Mouse (Mus musculus): ENCODE results near the gene 4930579F01Rik.

4930579F01Rik gene

GRCm38 (mm10) chr3:138193683-138194302 is at the start of gene 4930579F01Rik:
TSS of gene 4930579F01Rik (minus strand) at chr3:138193825.
- no peak for DNase-seq (ENCODE audit: low read depth, low spot score)

- no peak for DNase-seq (ENCODE audit: low read depth, low spot score)
These were observed 49.3 kb upstream of the 4930579F01Rik start for GRCm38 (mm10) chr3:138242933-138243332.

GRCm38 (mm10) chr3:138242021-138242726 is 48.5 kb upstream of the 4930579F01Rik start:
- no peak for DNase-seq (ENCODE audit: low read depth, low spot score)

- DNase-seq (ENCODE audit: low read depth, low spot score): no peak
These were observed 47.7 kb upstream of the 4930579F01Rik start for GRCm38 (mm10) chr3:138241371-138241770.

- DNase-seq (ENCODE audit: low read depth, low spot score): no peak
These were observed 47.3 kb upstream of the 4930579F01Rik start for GRCm38 (mm10) chr3:138240942-138241341.

GRCm38 (mm10) chr3:138240411-138240810 is 46.8 kb upstream of the 4930579F01Rik start:
- no peak for DNase-seq (ENCODE audit: low read depth, low spot score)

GRCm38 (mm10) chr3:138239461-138239860 is 45.8 kb upstream of the 4930579F01Rik start:
- DNase-seq (ENCODE audit: low read depth, low spot score): no peak

- DNase-seq (ENCODE audit: low read depth, low spot score): no peak
These were observed 44.4 kb upstream of the 4930579F01Rik start for GRCm38 (mm10) chr3:138238046-138238445.

- DNase-seq (ENCODE audit: low read depth, low spot score): no peak
These were observed 43.0 kb upstream of the 4930579F01Rik start for GRCm38 (mm10) chr3:138236546-138237163.

GRCm38 (mm10) chr3:138231531-138231930 is 37.9 kb upstream of the 4930579F01Rik start:
- DNase-seq (ENCODE audit: low read depth, low spot score): no peak

- no peak for DNase-seq (ENCODE audit: low read depth, low spot score)
These were observed 36.6 kb upstream of the 4930579F01Rik start for GRCm38 (mm10) chr3:138230266-138230665.

GRCm38 (mm10) chr3:138229448-138229847 is 35.8 kb upstream of the 4930579F01Rik start:
- DNase-seq (ENCODE audit: low read depth, low spot score): no peak

GRCm38 (mm10) chr3:138227782-138228181 is 34.2 kb upstream of the 4930579F01Rik start:
- DNase-seq (ENCODE audit: low read depth, low spot score): no peak

GRCm38 (mm10) chr3:138227082-138227481 is 33.5 kb upstream of the 4930579F01Rik start:
- no peak for DNase-seq (ENCODE audit: low read depth, low spot score)

GRCm38 (mm10) chr3:138226476-138226875 is 32.9 kb upstream of the 4930579F01Rik start:
- DNase-seq (ENCODE audit: low read depth, low spot score): no peak

- no peak for DNase-seq (ENCODE audit: low read depth, low spot score)
These were observed 32.2 kb upstream of the 4930579F01Rik start for GRCm38 (mm10) chr3:138225853-138226252.

GRCm38 (mm10) chr3:138225331-138225730 is 31.7 kb upstream of the 4930579F01Rik start:
- DNase-seq (ENCODE audit: low read depth, low spot score): no peak

- no peak for DNase-seq (ENCODE audit: low read depth, low spot score)
These were observed 30.8 kb upstream of the 4930579F01Rik start for GRCm38 (mm10) chr3:138224363-138224954.

- DNase-seq (ENCODE audit: low read depth, low spot score): peak; percentile 57
These were observed 29.3 kb upstream of the 4930579F01Rik start for GRCm38 (mm10) chr3:138222952-138223351.

GRCm38 (mm10) chr3:138222511-138222910 is 28.9 kb upstream of the 4930579F01Rik start:
- no peak for DNase-seq (ENCODE audit: low read depth, low spot score)

GRCm38 (mm10) chr3:138221116-138221515 is 27.5 kb upstream of the 4930579F01Rik start:
- no peak for DNase-seq (ENCODE audit: low read depth, low spot score)

GRCm38 (mm10) chr3:138217631-138218264 is 24.1 kb upstream of the 4930579F01Rik start, which contains the start of gene Adh7:
TSS of gene Adh7 (plus strand) at chr3:138217760.
- DNase-seq (ENCODE audit: low read depth, low spot score): no peak

Data from skeletal muscle tissue, adult 2 months (tissue).